Mouse (Mus musculus): ENCODE data around the gene Gm14325. TPM values are rescaled to one million over a fixed set of nuclear protein-coding genes. Genes with fewer than 3 reads are reported as not detected.
"Not testable (repeated sequence)": the region's sequence is repeated elsewhere in the genome, so short reads cannot be mapped to it uniquely, and the experiment has no call there.

Gm14325 gene
- polyA plus RNA-seq (2015; fragmentation: Nextera tagmentation; extraction: Ambion mirVana), result 35.7 and 40.7 TPM in 2 replicates

DNA sequence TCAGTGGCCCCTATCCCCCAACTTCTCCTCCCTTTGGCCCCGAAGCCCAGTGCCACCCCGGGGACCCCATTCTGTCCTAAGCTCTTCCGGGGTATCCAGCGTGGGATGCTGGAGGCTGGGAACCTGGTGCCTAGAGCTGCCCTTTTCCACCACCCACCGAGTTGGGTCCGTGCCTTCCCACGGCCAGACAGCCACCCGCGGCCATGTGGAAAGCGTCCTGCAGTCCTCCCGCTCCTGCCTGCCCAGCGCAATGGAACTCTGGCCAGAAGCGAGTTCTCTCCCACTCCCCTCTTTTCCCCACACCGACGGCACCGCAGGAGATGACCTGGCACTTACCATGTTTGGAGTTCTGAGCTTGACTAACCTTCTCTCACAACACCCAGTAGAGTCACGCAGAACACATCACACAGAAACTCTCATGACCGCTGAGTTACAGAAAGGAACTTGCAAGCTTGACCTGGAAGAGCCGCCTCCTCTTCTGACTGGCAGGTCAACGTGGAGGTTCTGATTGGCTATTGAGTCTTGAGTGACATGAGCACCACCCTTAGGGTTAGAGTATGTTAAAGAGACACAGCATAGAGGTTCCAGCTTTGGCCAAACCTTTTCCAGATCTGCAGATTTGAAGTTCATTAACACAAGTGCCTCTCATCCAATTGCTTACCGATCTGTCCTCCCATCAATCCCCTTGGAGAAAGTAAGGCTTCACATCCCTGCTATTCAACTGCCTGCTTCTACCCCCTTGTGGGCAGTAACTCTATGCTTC lies at the start of gene Gm14325:
Gene Gm14325 (minus strand): TSS at position 436 of the 763 bp plus-strand sequence.
- H3K27me3 ChIP-seq; H3K4me1 ChIP-seq; ATAC-seq; H3K9me3 ChIP-seq (replicated peaks); H3K36me3 ChIP-seq (ENCODE audit: poor library complexity, severe bottlenecking); H3K27ac ChIP-seq: not testable (repeated sequence)
- peak within 1 kb of the TSS; percentile 44 for H3K4me3 ChIP-seq
- WGBS, result 2% methylated on average over 17 of the region's 21 CpGs
- peak within 1 kb of the TSS; percentile 54 for H3K4me2 ChIP-seq
- peak within 1 kb of the TSS; percentile 52 for H3K9ac ChIP-seq

DNA sequence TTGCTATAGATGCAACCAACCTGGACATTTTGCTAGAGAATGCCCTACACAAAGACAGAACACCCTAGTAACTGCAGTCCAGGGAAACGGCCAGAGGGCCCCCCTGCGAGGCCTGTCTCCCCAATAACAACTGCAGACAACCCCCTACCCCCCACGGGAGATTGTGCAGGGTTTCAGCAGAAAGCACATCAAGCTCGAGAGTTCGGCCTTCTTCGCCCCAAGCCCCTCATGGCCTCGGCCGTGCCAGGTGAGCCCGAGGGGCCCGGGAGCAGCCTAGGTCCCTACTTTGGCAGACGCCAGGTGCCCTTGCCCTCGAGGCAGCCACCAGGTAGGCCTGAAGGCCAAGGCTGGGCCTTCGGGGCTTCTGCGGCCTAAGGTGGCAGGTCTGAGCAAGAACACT lies 47.6 kb upstream of the Gm14325 start:
- not testable (repeated sequence) for H3K9me3 ChIP-seq (replicated peaks); H3K36me3 ChIP-seq (ENCODE audit: poor library complexity, severe bottlenecking); H3K4me2 ChIP-seq; H3K9ac ChIP-seq; H3K4me1 ChIP-seq; H3K27me3 ChIP-seq; H3K27ac ChIP-seq; H3K4me3 ChIP-seq; ATAC-seq
- WGBS, result 88% methylated on average over 14 of the region's 14 CpGs

- H3K4me2 ChIP-seq; H3K36me3 ChIP-seq (ENCODE audit: poor library complexity, severe bottlenecking); H3K27me3 ChIP-seq; H3K9ac ChIP-seq; H3K4me3 ChIP-seq; H3K9me3 ChIP-seq (replicated peaks); H3K4me1 ChIP-seq; H3K27ac ChIP-seq; ATAC-seq: not testable (repeated sequence)
- 89% methylated on average over 2 of the region's 2 CpGs for WGBS
Observed at GRCm38 (mm10) chr2:177862254-177862653, 22.1 kb upstream of the Gm14325 start.

- not testable (repeated sequence) for H3K9ac ChIP-seq
Observed at GRCm38 (mm10) chr2:177843666-177844065, 3.5 kb upstream of the Gm14325 start.

DNA sequence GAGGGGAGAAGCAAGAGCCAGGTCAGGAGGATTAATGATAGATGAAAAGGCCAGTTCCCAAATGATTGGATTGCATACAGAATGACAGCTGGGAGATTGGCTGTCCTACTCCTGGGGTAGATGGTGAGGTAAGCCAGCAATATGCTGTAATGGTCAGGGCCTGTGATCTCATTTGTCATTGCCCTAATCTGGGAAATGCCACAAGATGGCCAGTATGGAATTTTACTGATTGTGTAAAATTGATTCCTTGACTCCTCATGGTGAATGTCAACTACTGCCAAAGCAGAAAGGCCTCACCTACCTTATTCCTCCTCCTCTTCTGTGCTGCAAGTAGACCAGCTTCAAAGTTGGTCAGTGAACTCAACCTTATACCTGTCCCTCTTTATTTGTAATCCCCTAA lies 3.4 kb downstream of the Gm14325 start:
- H3K9ac ChIP-seq; H3K36me3 ChIP-seq (ENCODE audit: poor library complexity, severe bottlenecking); H3K4me2 ChIP-seq; H3K27ac ChIP-seq; H3K4me1 ChIP-seq; H3K9me3 ChIP-seq (replicated peaks); H3K4me3 ChIP-seq; H3K27me3 ChIP-seq; ATAC-seq: not testable (repeated sequence)

More at GRCm38 (mm10) chr2:177843666-177844065, 3.5 kb upstream of the Gm14325 start:
- not testable (repeated sequence) for H3K9me3 ChIP-seq (replicated peaks); H3K4me3 ChIP-seq; H3K27ac ChIP-seq; H3K27me3 ChIP-seq; H3K36me3 ChIP-seq (ENCODE audit: poor library complexity, severe bottlenecking); ATAC-seq; H3K4me1 ChIP-seq; H3K4me2 ChIP-seq
- 81% methylated on average over 1 of the region's 1 CpGs for WGBS

DNA sequence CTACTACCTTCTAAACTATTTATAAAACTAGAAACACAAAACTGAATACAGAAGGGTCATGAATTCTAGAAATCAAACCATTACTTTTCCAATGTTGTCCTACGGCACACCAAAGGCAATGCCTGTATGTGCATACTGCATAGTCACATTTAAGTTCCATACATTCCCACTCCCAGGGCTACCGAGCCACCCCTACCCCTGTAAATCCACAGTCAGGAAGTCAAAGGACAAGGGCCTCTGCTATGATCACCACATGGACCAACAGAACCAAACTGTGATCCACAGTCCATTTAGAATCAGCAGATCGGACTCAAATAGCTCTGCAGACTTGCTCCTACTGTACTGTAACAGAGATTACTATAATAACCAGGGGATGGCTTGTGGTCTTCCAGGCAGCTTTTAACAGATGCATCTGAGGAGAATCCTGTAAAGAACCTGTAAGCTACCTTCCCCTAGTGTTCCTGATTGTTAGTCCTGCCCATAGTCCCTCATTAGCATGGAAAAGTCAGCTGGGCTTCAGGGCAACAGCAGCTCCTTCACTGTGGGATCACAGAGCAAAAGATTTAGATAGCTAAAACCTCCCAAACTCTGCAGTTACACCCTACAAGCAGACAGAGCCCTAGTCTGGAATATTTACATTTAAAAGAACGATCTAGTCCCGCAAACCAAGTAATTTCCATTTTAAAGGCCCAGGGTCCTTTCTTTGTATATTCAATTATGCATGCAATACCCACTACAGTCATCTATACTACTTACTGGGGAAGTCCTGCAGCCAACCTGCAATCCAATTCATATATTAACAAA lies 4.2 kb downstream of the Gm14325 start:
- WGBS, result 81% methylated on average over 5 of the region's 5 CpGs

DNA sequence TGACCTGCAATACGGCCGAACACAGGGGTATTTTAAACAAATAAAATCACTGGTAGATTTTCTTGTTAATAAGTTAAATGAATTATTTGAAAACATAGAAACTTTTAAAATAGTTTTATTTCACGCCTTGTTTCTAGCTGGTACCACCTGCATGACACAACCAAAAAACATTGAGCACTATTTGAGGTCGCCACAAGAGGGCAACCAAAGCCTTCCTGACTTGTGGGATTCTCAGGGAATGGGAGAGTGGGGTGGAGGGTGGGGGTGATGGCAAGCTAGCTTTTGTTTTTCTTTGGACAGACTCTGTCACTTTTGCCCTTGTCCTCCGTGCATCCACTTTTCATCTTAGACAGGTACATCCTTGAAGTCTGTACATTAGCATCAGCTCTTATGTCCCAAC lies 18.2 kb downstream of the Gm14325 start:
- H3K27ac ChIP-seq; H3K4me1 ChIP-seq; H3K4me3 ChIP-seq; H3K4me2 ChIP-seq; H3K9ac ChIP-seq; H3K36me3 ChIP-seq (ENCODE audit: poor library complexity, severe bottlenecking); ATAC-seq; H3K9me3 ChIP-seq (replicated peaks); H3K27me3 ChIP-seq: not testable (repeated sequence)
- 38% methylated on average over 1 of the region's 5 CpGs for WGBS

More for the DNA sequence above, 4.2 kb downstream of the Gm14325 start:
- H3K4me1 ChIP-seq; H3K36me3 ChIP-seq (ENCODE audit: poor library complexity, severe bottlenecking); H3K27me3 ChIP-seq; H3K27ac ChIP-seq; H3K9me3 ChIP-seq (replicated peaks); H3K9ac ChIP-seq; H3K4me2 ChIP-seq; H3K4me3 ChIP-seq; ATAC-seq: not testable (repeated sequence)

DNA sequence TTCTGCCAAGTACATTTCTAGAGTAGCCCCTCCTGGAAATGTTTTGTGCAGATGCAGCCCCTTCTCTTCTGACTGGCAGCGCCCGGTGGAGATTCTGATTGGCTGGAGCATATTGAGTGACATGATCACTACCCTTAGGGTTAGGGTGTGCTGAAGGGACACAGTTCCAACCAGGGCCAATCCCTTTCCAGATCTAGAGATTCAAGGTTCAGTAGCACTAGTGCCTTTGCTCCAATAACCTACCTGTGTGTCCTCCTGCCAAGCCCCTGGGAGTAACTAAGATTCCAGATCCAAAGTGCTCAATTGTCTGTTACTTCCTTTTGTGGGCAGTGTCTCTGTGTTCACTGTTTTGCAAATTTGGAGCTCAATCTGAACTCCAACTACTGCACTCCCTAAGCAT lies 34.0 kb downstream of the Gm14325 start:
- H3K36me3 ChIP-seq (ENCODE audit: poor library complexity, severe bottlenecking); H3K27ac ChIP-seq; H3K4me3 ChIP-seq; H3K4me2 ChIP-seq; H3K9me3 ChIP-seq (replicated peaks); H3K9ac ChIP-seq; H3K27me3 ChIP-seq; ATAC-seq; H3K4me1 ChIP-seq: not testable (repeated sequence)
- WGBS, result no CpG with 5 or more reads among the region's 2 CpGs

DNA sequence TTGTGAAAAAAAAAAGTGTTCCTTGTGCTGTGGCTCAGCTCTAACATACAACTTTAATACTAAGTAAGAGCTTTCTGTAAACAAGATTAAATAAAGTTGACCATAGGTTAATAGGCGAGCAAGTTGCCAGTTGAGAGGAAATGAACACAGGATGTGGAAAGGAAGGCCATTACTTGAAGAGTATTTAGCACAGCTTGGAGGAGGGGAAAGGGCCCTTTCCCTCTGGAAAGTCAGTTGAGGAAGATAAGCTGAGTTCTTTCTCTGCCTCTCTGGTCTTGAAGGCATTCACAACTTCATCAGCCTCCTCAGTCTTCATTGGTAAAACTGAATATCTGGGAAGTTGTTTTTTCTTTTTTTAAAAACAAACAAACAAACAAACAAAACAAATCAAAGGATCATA lies 52.8 kb downstream of the Gm14325 start:
- not testable (repeated sequence) for H3K9me3 ChIP-seq (replicated peaks); H3K9ac ChIP-seq; H3K36me3 ChIP-seq (ENCODE audit: poor library complexity, severe bottlenecking); H3K27ac ChIP-seq; H3K27me3 ChIP-seq; H3K4me1 ChIP-seq; H3K4me3 ChIP-seq; H3K4me2 ChIP-seq; ATAC-seq
- 81% methylated on average over 1 of the region's 1 CpGs for WGBS

Other genes with a start within 250 kb of the Gm14325 start
- gene Gm14322, start 81.0 kb downstream of the Gm14325 start, polyA plus RNA-seq (2015; fragmentation: Nextera tagmentation; extraction: Ambion mirVana), result 7.1 and 7.7 TPM in 2 replicates
- 2.5 and 3.2 TPM in 2 replicates for gene Gm14327, start 56.8 kb upstream of the Gm14325 start, polyA plus RNA-seq (2015; fragmentation: Nextera tagmentation; extraction: Ambion mirVana)
- gene Zfp972, start 85.3 kb upstream of the Gm14325 start, polyA plus RNA-seq (2015; fragmentation: Nextera tagmentation; extraction: Ambion mirVana), result 0.32 and 0.47 TPM in 2 replicates
- 14.5 and 15.9 TPM in 2 replicates for gene Gm14326, start 117.0 kb upstream of the Gm14325 start, polyA plus RNA-seq (2015; fragmentation: Nextera tagmentation; extraction: Ambion mirVana)
- gene Zfp971, start 182.9 kb upstream of the Gm14325 start, polyA plus RNA-seq (2015; fragmentation: Nextera tagmentation; extraction: Ambion mirVana), result 10.1 and 11.3 TPM in 2 replicates
- gene Zfp931, start 238.1 kb upstream of the Gm14325 start, polyA plus RNA-seq (2015; fragmentation: Nextera tagmentation; extraction: Ambion mirVana), result 15.5 and 16.8 TPM in 2 replicates